Mouse (Mus musculus) adipocyte (in vitro differentiated cells): ENCODE data around the gene Odc1.
"Not testable (repeated sequence)": the region's sequence is repeated elsewhere in the genome, so short reads cannot be mapped to it uniquely, and the experiment has no call there.

Experiments
- DNase-seq: peaks from one replicate; pipeline ENCODE4 v3.0.0-alpha.2; 2016; ENCODE audit warnings: low spot score

The Odc1 gene

DNA sequence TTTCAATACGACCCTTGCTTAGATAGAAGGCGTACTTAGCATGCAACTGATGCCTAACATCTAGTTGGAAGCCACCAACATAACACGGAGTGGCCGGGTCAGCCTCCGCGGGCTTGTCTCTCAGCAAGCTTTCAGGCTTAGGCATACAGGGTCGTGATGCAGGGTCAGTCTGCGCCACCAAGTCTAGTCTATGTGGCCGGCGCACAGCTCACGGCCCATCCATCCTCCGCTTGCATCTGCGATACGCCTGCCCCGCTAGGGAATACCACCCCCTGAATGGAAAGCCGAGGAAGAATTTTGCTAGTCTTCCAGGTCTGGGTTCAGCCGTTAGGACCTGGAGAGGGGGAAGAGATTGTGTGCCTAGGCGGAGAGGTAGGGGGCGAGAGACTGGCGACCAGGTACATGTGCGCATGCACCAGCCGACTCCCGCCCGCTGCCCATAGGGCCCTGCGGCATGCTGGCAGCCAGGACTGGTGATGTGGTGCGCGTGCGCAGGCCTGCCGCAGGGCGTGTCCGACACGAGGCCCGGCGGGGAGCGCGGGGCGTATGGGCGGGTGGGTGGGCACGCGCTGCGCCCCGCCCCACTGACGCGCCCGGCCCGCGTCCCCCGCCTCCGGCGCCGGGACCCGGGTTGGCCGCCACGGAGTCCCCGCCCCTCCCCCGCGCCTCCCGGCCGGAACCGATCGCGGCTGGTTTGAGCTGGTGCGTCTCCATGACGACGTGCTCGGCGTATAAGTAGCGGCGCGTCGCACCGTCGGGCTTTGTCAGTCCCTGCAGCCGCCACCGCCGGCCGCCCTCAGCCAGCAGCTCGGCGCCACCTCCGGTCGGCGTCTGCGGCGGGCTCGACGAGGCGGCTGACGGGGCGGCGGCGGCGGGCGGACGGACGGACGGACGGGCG lies at the start of gene Odc1:
Gene Odc1, plus strand, starts transcription at position 586 of the 898 bp plus-strand sequence.
- peak; percentile 95 for DNase-seq

- no peak for DNase-seq
Observed at GRCm38 (mm10) chr12:17494809-17495208, 49.8 kb upstream of the Odc1 start.

- DNase-seq: peak; percentile 91
Observed at GRCm38 (mm10) chr12:17495858-17496451, 48.6 kb upstream of the Odc1 start.

DNA sequence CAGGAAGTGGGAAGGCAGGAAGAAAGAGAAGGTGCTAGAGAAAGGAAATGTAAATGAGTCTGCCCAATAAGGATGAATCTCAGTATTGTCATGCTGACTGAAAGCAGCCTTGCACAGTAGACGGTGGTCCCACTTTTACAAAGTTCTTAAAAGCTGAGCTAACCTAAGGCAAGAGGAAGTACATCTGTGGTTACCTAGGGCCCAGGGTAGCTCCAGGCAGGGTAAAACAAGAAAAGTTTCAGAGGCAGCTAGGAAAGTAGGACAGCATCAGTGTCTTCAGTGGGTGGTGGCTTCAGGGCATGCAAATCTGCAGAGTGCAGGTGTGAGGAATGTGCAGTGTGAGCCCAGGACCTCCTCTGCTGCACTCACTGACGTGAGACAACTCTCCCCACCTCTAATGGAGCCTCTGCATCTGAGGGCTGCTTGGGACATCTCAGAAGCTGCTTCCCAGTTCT lies 38.9 kb upstream of the Odc1 start:
- no peak for DNase-seq

DNA sequence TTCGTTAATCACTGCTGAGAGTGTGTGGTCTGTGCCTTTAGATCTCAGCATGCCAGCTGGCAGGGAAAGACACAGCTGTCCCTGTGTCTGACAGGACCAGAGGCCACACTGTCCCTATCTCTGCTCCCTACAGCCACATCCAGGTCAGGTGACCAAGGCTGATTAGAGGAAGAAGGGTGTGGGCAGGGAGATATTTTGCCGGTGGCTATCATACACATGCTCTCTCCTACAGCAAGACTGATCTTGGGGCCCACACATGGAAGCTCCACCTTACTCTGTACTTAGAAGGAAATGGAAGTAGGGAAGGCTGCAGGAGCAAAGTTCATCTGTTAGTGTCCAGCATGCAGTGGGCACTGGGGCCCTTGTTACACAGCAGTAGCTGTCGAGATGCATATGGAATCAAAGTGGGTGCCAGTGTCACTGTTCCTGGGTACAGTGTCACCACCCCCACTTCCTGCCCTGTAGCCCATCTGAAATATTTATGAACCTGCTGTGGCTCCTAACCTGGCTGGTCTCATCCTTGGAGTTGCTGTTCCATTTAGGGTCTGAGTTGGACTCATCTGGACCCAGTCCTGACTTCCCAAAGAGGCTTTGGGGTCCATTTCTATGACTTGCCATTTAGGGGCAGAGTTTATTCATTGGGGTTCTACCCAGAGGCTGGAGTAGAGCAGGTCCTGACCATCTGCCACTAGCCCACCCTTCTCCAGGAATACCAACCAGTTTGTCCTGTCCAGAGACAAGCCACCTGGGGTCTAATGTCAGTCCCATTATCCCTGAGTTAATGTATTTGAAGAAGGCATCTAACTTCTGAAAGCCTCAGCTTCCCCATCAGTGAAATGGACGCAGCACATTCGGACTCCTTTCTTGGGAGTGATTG lies 38.2 kb upstream of the Odc1 start:
- no peak for DNase-seq

DNA sequence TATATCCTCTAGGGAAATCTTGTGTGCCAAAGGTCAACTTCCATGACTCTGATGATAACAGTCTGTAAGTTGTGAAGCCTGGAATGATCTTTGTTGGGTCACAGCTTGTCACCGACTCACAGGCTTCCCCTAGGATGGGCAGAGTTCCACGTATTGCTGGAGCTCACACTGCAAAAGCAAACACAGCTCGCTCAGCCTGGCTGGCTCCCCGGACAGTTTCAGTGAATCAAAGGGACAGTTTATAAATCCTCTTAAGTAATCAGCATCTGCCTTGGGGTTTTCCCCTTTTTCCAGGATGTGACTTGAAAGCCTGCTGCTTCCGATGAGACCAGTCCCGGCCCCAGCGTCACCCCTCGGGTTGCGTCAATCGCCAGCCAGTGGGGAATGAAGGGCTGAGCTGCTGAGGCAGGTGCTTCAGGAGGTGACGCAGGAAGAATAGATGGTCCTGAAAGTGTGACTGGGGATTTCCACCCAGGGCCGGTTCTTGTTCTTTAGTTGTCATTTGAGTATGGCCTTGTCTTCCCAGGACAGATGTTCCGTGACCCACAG lies 37.5 kb upstream of the Odc1 start:
- DNase-seq: peak; percentile 63

DNA sequence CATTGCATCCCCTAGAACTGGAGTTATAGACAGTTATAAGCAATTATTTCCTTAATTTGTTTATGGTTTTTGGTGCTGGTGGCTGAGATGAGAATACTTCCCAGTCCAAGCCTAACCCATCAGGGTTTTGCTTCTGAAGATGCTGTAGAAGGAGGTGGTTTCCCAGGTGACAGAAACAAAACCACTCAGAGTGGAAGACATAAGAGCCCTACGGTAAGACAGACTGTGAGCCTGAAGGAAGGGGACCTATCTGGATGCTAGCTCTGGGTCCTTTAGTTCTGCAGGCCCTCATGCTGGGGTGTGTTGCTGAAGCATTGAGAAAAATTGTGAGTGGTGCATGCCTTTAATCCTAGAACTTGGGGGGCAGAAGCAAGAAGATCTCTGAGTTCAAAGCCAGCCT lies 35.3 kb upstream of the Odc1 start:
- DNase-seq: no peak

- peak; percentile 60 for DNase-seq
Observed at GRCm38 (mm10) chr12:17510158-17510557, 34.4 kb upstream of the Odc1 start.

DNA sequence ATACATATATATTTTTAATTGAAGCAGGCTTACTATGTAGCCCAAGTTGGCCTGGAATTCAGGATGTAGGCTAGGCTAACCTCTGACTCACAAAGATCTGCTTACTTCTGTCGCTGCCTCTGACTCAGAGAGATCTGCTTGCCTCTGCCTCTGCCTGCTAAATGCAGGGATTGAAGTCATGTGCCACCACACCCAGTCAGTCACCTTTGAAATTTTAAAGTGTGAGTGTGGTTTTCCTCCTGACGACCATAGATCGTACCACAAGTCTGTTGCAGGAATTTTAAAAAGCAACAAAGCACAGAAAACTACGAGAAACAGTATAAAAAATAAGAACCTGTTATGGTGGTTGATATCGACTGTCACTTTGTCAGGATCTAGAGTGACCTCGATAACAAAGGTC lies 33.6 kb upstream of the Odc1 start:
- no peak for DNase-seq

DNA sequence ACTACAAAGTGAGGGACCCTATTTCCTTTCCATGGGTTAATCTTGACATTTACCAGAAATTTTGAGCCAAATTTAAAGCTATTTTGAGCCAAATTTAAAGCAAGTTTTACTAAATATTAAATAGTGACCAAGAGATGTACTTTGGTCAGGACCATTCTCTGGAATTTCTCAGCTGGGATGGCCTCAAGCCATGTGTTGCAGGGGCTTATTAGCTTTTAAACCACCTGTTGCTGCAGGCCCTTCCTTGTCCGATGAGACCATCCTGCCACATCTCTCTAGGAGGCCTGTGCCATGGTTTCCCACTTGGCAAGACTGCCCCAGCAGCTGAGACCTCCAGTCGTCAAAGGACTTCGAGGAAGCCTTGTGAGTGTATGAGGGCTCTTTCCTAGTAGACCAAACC lies 15.4 kb upstream of the Odc1 start:
- DNase-seq: no peak

- no peak for DNase-seq
Observed at GRCm38 (mm10) chr12:17529726-17530125, 14.9 kb upstream of the Odc1 start.

DNA sequence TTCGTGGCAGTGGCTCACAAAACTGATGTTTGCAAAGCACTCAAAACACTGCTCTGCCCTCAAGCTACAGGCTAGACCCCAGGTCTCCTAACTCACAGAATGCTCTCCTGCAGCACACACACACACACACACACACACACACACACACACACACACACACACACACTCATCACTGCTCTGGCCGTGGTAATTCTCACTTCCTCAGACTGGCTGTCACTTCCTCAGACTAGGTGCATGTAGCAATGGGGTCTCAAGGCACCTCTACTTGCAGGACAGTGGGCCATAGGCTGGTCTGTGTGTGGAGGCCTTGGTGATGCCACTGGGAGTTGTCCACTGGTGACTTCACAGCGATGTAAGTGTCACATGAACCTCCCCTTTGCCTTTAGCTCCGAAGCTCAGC lies 13.8 kb upstream of the Odc1 start:
- DNase-seq: no peak

GRCm38 (mm10) chr12:17536222-17536621 lies 8.4 kb upstream of the Odc1 start:
- DNase-seq: no peak

GRCm38 (mm10) chr12:17537147-17537546 lies 7.4 kb upstream of the Odc1 start:
- DNase-seq: no peak

DNA sequence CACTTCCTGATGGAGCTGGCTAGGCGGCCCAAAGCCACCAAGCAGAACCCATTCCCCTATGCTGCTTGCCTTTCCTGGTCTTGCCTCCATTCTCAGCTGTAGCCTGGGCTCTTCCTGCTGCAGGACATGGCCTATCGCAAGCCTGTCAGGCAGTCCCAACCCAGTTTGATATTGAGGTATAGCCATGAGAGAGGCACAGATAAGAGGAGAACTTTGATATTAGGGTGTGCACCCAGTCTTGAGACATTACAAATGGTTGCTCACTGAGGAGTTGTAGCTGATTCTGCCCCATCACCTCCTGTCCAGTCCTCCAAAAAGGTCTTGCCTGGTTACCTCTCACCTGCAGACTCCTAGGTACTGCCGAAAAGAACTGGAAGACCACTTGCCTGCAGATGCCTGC lies 6.5 kb upstream of the Odc1 start:
- DNase-seq: no peak

- DNase-seq: no peak
Observed at GRCm38 (mm10) chr12:17539041-17539440, 5.6 kb upstream of the Odc1 start.

DNA sequence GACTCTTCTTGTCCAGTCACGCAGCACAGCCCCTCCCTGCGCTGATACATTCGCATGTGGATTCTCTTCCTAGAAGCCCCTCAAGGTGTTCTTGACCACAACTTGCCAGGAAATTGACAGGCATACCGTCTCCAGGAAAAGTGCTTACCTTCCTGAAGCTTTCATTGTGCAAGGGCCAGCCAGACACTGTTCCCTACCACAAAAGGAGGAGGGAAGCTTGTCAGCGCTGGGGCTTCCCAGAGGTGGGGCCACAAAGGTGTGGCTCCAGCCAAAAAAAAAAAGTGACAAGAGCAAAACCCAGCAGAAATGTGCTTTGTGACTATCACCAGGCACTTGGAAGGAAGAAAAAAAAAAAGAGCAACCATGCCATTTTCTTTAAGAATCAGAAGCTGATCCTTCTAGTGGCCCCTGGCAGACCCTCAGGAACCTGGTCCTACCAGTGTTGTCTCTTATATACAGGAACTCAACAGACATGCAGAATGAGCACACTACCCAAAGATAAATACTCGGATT lies 4.5 kb upstream of the Odc1 start:
- no peak for DNase-seq

- peak; percentile 45 for DNase-seq
Observed at GRCm38 (mm10) chr12:17545107-17545571, 545 bp downstream of the Odc1 start.

DNA sequence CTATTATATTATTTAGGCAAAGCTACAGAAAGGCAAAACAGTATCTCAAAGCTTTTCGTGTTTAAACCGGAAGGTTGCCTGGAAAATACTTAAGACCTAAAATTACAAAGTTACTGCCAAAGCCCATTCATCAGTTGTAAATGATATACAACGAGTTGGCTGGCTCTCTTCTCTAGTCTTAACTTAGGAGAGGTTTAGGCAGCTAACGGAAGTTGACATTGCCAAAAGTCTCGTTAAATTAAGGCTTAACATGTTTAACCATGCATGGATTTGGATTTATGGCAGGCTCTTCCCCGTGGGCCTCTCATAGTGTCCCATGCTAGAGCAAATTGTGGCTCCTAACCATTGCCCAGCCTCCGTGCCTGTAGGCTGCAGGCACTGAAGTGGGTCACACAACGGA lies 1.3 kb downstream of the Odc1 start:
- DNase-seq: peak; percentile 38

GRCm38 (mm10) chr12:17547552-17547951 lies 3.0 kb downstream of the Odc1 start:
- DNase-seq: not testable (repeated sequence)

- no peak for DNase-seq
Observed at GRCm38 (mm10) chr12:17548505-17548904, 3.9 kb downstream of the Odc1 start.

- DNase-seq: not testable (repeated sequence)
Observed at GRCm38 (mm10) chr12:17549421-17549820, 4.8 kb downstream of the Odc1 start.
